Mouse (Mus musculus): ENCODE measurements around the gene Zfp384. TPM values are rescaled to one million over a fixed set of nuclear protein-coding genes. Genes with fewer than 3 reads are reported as not detected.

Zfp384 gene
- total RNA-seq (2021), result 10 to 100 TPM; 22.4 to 22.8 TPM
- 28.2 and 33.5 TPM in 2 replicates for polyA plus RNA-seq (2012; rRNA removed)
- long read RNA-seq, partial matches to known transcripts, result 2 of 17 reads
- long read RNA-seq, other reads (novel, unspliced or antisense), result 9 of 17 reads

DNA sequence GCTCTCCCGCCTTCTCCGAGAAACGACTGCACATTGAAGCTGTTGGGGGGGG lies at the start of gene Zfp384:
Zfp384 (plus strand) TSS at position 17 of the 52 bp plus-strand sequence.
- peak within 1 kb of the TSS; percentile 98 for H3K9ac ChIP-seq (ENCODE audit: low read depth, low read length)
- 0% methylated on average over 3 of the region's 3 CpGs for WGBS
- H3K79me2 ChIP-seq (replicated peaks; ENCODE audit: control insufficient read depth, insufficient read depth, low read length), result no peaks in the 10 kb centered on the region; the same call in none of the 2 replicates
- peak within 1 kb of the TSS; percentile 90 for H3K4me3 ChIP-seq
- H3K27me3 ChIP-seq (ENCODE audit: control insufficient read depth, insufficient read depth, low read length), result no peaks in the 10 kb centered on the region
- TF ChIP-seq POLR2A (IDR thresholded peaks at IDR 0.05; ENCODE audit: insufficient read depth, low read depth, low read length) (no peak), EP300 (IDR thresholded peaks at IDR 0.05; ENCODE audit: insufficient read depth, low read depth, low read length) (no peak), CTCF (IDR thresholded peaks at IDR 0.05) (no peak)
- no peak for DNase-seq
- H3K27ac ChIP-seq, result peak within 1 kb of the TSS; percentile 98
- H3K4me1 ChIP-seq (ENCODE audit: control insufficient read depth, insufficient read depth, low read length), result peaks cover 2% of the 10 kb centered on the region
- H3K36me3 ChIP-seq (ENCODE audit: control insufficient read depth, insufficient read depth, low read length), result no peaks in the 10 kb centered on the region
- intact Hi-C loops (cut with DNase I), result loop anchor here (2.0 kb wide), 2 partner anchors 78 to 104 kb away; partner anchors contain the start of gene Mlf2

DNA sequence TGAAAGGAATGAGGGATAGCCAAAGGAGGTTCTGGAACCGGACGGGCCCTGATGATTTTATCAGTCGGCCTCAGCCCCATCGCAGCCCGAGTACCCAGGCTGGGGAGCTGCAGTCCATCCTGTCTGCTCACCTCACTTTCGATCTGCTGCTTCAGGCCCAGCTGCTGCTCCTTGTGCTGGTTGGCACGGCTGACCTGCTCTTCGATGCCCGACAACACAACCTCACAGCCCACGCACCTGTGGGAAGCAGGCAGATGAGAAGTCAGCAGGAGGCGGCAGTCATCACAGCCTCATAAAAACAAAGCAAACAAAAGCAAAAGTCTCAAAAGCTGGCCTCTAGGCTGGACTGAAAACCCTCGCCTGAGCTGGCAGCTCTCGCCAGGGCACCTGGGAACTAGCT lies 49.0 kb upstream of the Zfp384 start:
- DNase-seq, result no peak
- Histone ChIP-seq H3K27ac (no peak overlapping the region), H3K4me1 (ENCODE audit: control insufficient read depth, insufficient read depth, low read length) (0 out of 2 replicates have a peak, but pooled peaks cover 2% of the 10 kb centered on the region), H3K27me3 (ENCODE audit: control insufficient read depth, insufficient read depth, low read length) (no peaks in the 10 kb centered on the region), H3K4me3 (no peak overlapping the region), H3K9ac (ENCODE audit: low read depth, low read length) (no peak overlapping the region), H3K36me3 (ENCODE audit: control insufficient read depth, insufficient read depth, low read length) (no peaks in the 10 kb centered on the region), H3K79me2 (replicated peaks; ENCODE audit: control insufficient read depth, insufficient read depth, low read length) (no peaks in the 10 kb centered on the region)
- no peak for TF ChIP-seq POLR2A (IDR thresholded peaks at IDR 0.05; ENCODE audit: insufficient read depth, low read depth, low read length)
- WGBS, result 94% methylated on average over 13 of the region's 13 CpGs
- intact Hi-C loops (cut with DNase I), result no loop called here

DNA sequence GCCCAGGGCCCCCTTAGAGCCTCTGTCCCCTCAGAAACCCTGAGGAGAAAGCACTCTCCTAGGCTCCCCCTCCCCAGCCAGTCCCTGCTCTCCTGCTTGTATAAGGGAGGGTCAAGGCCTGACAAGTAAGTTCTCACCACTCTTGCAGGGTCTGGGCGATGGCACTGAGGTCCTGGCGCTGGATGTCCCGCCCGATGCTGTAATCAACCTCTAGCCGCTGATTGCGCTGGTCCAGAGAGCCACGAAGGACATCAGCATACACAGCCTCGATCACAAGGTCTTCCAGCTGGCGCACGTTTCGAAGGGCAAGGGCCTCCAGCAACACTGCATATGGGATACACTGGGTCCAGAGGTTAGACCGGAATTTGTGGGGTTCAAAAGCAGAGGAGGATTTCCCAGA lies 47.9 kb upstream of the Zfp384 start:
- no peaks in the 10 kb centered on the region for H3K79me2 ChIP-seq (replicated peaks; ENCODE audit: control insufficient read depth, insufficient read depth, low read length)
- no peaks in the 10 kb centered on the region for H3K36me3 ChIP-seq (ENCODE audit: control insufficient read depth, insufficient read depth, low read length)
- no peak overlapping the region for H3K27ac ChIP-seq
- no peak for TF ChIP-seq EP300 (IDR thresholded peaks at IDR 0.05; ENCODE audit: insufficient read depth, low read depth, low read length)
- TF ChIP-seq POLR2A (IDR thresholded peaks at IDR 0.05; ENCODE audit: insufficient read depth, low read depth, low read length), result no peak
- TF ChIP-seq CTCF (IDR thresholded peaks at IDR 0.05), result no peak
- 93% methylated on average over 12 of the region's 12 CpGs for WGBS
- H3K27me3 ChIP-seq (ENCODE audit: control insufficient read depth, insufficient read depth, low read length), result no peaks in the 10 kb centered on the region
- no peak overlapping the region for H3K4me3 ChIP-seq
- intact Hi-C loops (cut with DNase I), result no loop called here
- H3K9ac ChIP-seq (ENCODE audit: low read depth, low read length), result no peak overlapping the region
- DNase-seq, result no peak
- H3K4me1 ChIP-seq (ENCODE audit: control insufficient read depth, insufficient read depth, low read length), result 0 out of 2 replicates have a peak, but pooled peaks cover 2% of the 10 kb centered on the region

- H3K36me3 ChIP-seq (ENCODE audit: control insufficient read depth, insufficient read depth, low read length), result no peaks in the 10 kb centered on the region
- intact Hi-C loops (cut with DNase I), result loop anchor here (1.0 to 2.0 kb wide), 3 partner anchors 34 to 74 kb away; partner anchors contain the start of genes Ing4 and Mlf2
- 24% methylated on average over 16 of the region's 16 CpGs for WGBS
- no peak for DNase-seq
- 0 out of 2 replicates have a peak, but pooled peaks cover 2% of the 10 kb centered on the region for H3K4me1 ChIP-seq (ENCODE audit: control insufficient read depth, insufficient read depth, low read length)
- TF ChIP-seq POLR2A (IDR thresholded peaks at IDR 0.05; ENCODE audit: insufficient read depth, low read depth, low read length) (no peak), EP300 (IDR thresholded peaks at IDR 0.05; ENCODE audit: insufficient read depth, low read depth, low read length) (no peak), CTCF (IDR thresholded peaks at IDR 0.05) (no peak)
- no peaks in the 10 kb centered on the region for H3K27me3 ChIP-seq (ENCODE audit: control insufficient read depth, insufficient read depth, low read length)
- H3K79me2 ChIP-seq (replicated peaks; ENCODE audit: control insufficient read depth, insufficient read depth, low read length), result no peaks in the 10 kb centered on the region
- H3K4me3 ChIP-seq, result peak overlapping the region; percentile 69
- H3K9ac ChIP-seq (ENCODE audit: low read depth, low read length), result peak overlapping the region; percentile 66
- peak overlapping the region; percentile 91 for H3K27ac ChIP-seq
These were observed 44.3 kb upstream of the Zfp384 start for GRCm38 (mm10) chr6:124964638-124965037.

DNA sequence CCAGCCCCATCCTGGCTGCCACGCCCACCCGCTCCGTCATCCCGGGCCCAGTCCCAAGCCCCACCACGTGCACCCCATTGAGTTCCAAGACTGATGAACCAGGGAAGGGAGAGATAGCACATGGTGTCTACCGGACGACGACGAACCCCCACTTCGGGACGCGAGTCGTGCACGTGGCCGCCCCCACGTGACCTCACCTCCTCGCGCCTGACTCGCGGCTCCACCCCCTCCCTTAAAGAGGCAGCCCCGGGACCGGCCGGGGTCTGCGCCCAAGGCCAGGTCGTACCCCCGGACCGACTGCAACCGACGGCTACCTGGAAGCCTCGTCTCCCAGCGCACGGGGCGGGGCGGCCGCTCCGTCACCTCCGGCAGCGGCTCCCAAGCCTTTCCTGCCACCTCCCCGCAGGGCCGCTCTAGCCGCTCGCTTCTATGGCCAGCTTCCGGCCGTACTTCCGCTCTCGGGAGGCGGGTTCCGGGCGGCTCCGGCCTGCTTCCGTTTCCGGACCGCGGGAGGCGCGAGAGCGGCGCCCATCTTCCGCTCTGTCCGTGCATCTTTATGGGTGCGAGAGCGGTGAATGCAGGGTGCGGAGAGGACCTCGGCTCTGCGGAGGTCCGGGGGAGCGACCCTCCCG lies 43.7 kb upstream of the Zfp384 start, which contains the start of gene Cops7a:
Cops7a (minus strand) TSS at position 451 of the 632 bp plus-strand sequence.
- Histone ChIP-seq H3K79me2 (replicated peaks; ENCODE audit: control insufficient read depth, insufficient read depth, low read length) (no peaks in the 10 kb centered on the region), H3K36me3 (ENCODE audit: control insufficient read depth, insufficient read depth, low read length) (no peaks in the 10 kb centered on the region), H3K27me3 (ENCODE audit: control insufficient read depth, insufficient read depth, low read length) (no peaks in the 10 kb centered on the region), H3K27ac (peak within 1 kb of the TSS; percentile 91), H3K4me1 (ENCODE audit: control insufficient read depth, insufficient read depth, low read length) (0 out of 2 replicates have a peak, but pooled peaks cover 2% of the 10 kb centered on the region), H3K4me3 (peak within 1 kb of the TSS; percentile 69), H3K9ac (ENCODE audit: low read depth, low read length) (peak within 1 kb of the TSS; percentile 74)
- WGBS, result under 1% methylated on average over 68 of the region's 68 CpGs
- TF ChIP-seq EP300 (IDR thresholded peaks at IDR 0.05; ENCODE audit: insufficient read depth, low read depth, low read length) (no peak), POLR2A (IDR thresholded peaks at IDR 0.05; ENCODE audit: insufficient read depth, low read depth, low read length) (peak; percentile 88), CTCF (IDR thresholded peaks at IDR 0.05) (peak; percentile 17; the same call in 1 of the 2 replicates)
- intact Hi-C loops (cut with DNase I), result loop anchor here (1.0 to 2.0 kb wide), 3 partner anchors 34 to 74 kb away; partner anchors contain the start of genes Ing4 and Mlf2
- DNase-seq, result peak; percentile 98 to 99

DNA sequence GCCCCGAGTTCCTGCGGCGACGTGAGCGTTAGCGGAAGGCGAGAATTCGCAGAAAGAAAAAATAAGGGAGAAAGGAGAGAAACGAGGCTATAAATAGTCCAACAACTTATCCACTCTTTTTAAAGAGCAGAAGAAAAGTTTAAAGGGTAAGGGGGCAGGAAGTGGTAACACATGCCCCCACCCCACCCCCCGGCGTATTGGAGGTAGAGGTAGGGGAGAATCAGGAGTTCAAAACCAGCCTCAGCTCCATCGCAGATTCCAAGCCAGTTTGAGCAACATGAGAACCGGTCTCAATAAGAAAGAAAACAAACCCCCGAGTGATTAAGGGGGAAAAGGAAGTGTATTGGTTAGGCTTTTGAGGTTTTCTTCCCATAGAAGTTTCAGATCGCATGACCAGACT lies 43.2 kb upstream of the Zfp384 start:
- Histone ChIP-seq H3K4me3 (peak overlapping the region; percentile 69), H3K27ac (peak overlapping the region; percentile 91), H3K36me3 (ENCODE audit: control insufficient read depth, insufficient read depth, low read length) (no peaks in the 10 kb centered on the region), H3K27me3 (ENCODE audit: control insufficient read depth, insufficient read depth, low read length) (no peaks in the 10 kb centered on the region), H3K4me1 (ENCODE audit: control insufficient read depth, insufficient read depth, low read length) (0 out of 2 replicates have a peak, but pooled peaks cover 2% of the 10 kb centered on the region), H3K9ac (ENCODE audit: low read depth, low read length) (peak overlapping the region; percentile 74), H3K79me2 (replicated peaks; ENCODE audit: control insufficient read depth, insufficient read depth, low read length) (no peaks in the 10 kb centered on the region)
- intact Hi-C loops (cut with DNase I), result loop anchor here (1.0 to 2.0 kb wide), 3 partner anchors 35 to 73 kb away; partner anchors contain the start of genes Ing4 and Mlf2
- DNase-seq, result no peak
- TF ChIP-seq POLR2A (IDR thresholded peaks at IDR 0.05; ENCODE audit: insufficient read depth, low read depth, low read length) (no peak), CTCF (IDR thresholded peaks at IDR 0.05) (no peak), EP300 (IDR thresholded peaks at IDR 0.05; ENCODE audit: insufficient read depth, low read depth, low read length) (no peak)
- WGBS, result 7% methylated on average over 15 of the region's 15 CpGs
